Mouse (Mus musculus): ENCODE measurements around the gene Spesp1. TPM values are rescaled to one million over a fixed set of nuclear protein-coding genes. Genes with fewer than 3 reads are reported as not detected.

Spesp1 gene
- not detected in 2 replicates for polyA plus RNA-seq (2012; ENCODE audit: low replicate concordance)

GRCm38 (mm10) chr9:62281991-62282390 is at the start of gene Spesp1:
Gene Spesp1 (minus strand): TSS chr9:62282208.

Other genes with a start within 250 kb of the Spesp1 start
- gene Glce, start 159.6 kb downstream of the Spesp1 start, polyA plus RNA-seq (2012; ENCODE audit: low replicate concordance), result 4.7 and 12.6 TPM in 2 replicates
- gene Anp32a, start 59.1 kb upstream of the Spesp1 start, polyA plus RNA-seq (2012; ENCODE audit: low replicate concordance), result 25.5 and 67.4 TPM in 2 replicates